Comparison of ENCODE assay signal across 16 mouse cellular contexts in genomic region chr8:28141916-28142315, GRCm38 (mm10).
"Had no signal": no experiment of that assay in that cellular context is flagged by ENCODE, and none has a peak within 500 bp of the region (broad histone marks: within the 10 kb centered on the region; RNA-seq: fewer than 3 reads in every experiment).

No protein-coding gene starts in this region.

- H3K4me2 ChIP-seq: kidney, embryonic 15.5 days; limb, embryonic 12.5 days; limb, embryonic 15.5 days; liver, embryonic 11.5 days; lung, embryonic 14.5 days had no signal

- H3K27me3 ChIP-seq: kidney, embryonic 15.5 days; limb, embryonic 12.5 days; limb, embryonic 15.5 days had no signal

- H3K36me3 ChIP-seq: kidney, embryonic 15.5 days; limb, embryonic 12.5 days; limb, embryonic 15.5 days had no signal

- H3K27ac ChIP-seq: kidney, embryonic 15.5 days; limb, embryonic 12.5 days; limb, embryonic 15.5 days; liver, embryonic 14.5 days; macrophage had no signal

- DNase-seq: kidney, adult 8-10 months; kidney, postnatal 10 days; kidney, postnatal 36 days; left cerebral cortex, postnatal 4 days; liver, postnatal 0 days; lung, embryonic 14.5 days; midbrain, embryonic 14.5 days; thymus, adult 18-20 months; thymus, postnatal 36 days had no signal

- H3K9ac ChIP-seq: kidney, embryonic 15.5 days; limb, embryonic 12.5 days; limb, embryonic 15.5 days; liver, embryonic 14.5 days; liver, postnatal 0 days; lung, embryonic 14.5 days had no signal

- ATAC-seq: liver, postnatal 0 days; lung, postnatal 0 days had no signal

- H3K9me3 ChIP-seq: kidney, embryonic 15.5 days; limb, embryonic 12.5 days; limb, embryonic 15.5 days had no signal

- H3K4me3 ChIP-seq: kidney, embryonic 15.5 days; limb, embryonic 12.5 days; limb, embryonic 15.5 days had no signal

- H3K4me1 ChIP-seq: kidney, embryonic 15.5 days; limb, embryonic 12.5 days; limb, embryonic 15.5 days had no signal
